Mouse (Mus musculus): ENCODE measurements around the gene Fam189a2. TPM values are rescaled to one million over a fixed set of nuclear protein-coding genes. Genes with fewer than 3 reads are reported as not detected.

Fam189a2 gene
- polyA plus RNA-seq, 1 experiment from 2014 or later = 1.2 TPM

- WGBS = 82% methylated on average over 3 of the region's 3 CpGs
- Histone ChIP-seq H3K27ac (ENCODE audit: low read depth) (no peak overlapping the region), H3K4me2 (no peak overlapping the region), H3K9ac (no peak overlapping the region), H3K36me3 (ENCODE audit: insufficient read depth) (no peaks in the 10 kb centered on the region), H3K9me3 (ENCODE audit: low read depth, low read length) (no peaks in the 10 kb centered on the region), H3K27me3 (ENCODE audit: insufficient read depth, low read length) (no peaks in the 10 kb centered on the region), H3K4me3 (ENCODE audit: low read depth, low read length) (no peak overlapping the region), H3K4me1 (ENCODE audit: insufficient read depth) (peaks cover 5% of the 10 kb centered on the region)
- ATAC-seq (ENCODE audit: insufficient read depth) = no peak
- DNase-seq = no peak
- no peak for TF ChIP-seq CTCF (IDR thresholded peaks at IDR 0.05; ENCODE audit: low read depth)
Measured at GRCm38 (mm10) chr19:24020736-24021135, 10.1 kb downstream of the Fam189a2 start.

- ATAC-seq (ENCODE audit: insufficient read depth) = no peak
- 87% methylated on average over 9 of the region's 9 CpGs for WGBS
- no peak overlapping the region for H3K4me2 ChIP-seq
- no peak overlapping the region for H3K4me3 ChIP-seq (ENCODE audit: low read depth, low read length)
- no peak for DNase-seq
- no peaks in the 10 kb centered on the region for H3K9me3 ChIP-seq (ENCODE audit: low read depth, low read length)
- no peak for TF ChIP-seq CTCF (IDR thresholded peaks at IDR 0.05; ENCODE audit: low read depth)
- H3K9ac ChIP-seq = no peak overlapping the region
- H3K27me3 ChIP-seq (ENCODE audit: insufficient read depth, low read length) = no peaks in the 10 kb centered on the region
- no peaks in the 10 kb centered on the region for H3K36me3 ChIP-seq (ENCODE audit: insufficient read depth)
- H3K4me1 ChIP-seq (ENCODE audit: insufficient read depth) = peaks cover 5% of the 10 kb centered on the region
- no peak overlapping the region for H3K27ac ChIP-seq (ENCODE audit: low read depth)
Measured at GRCm38 (mm10) chr19:24019609-24020008, 11.2 kb downstream of the Fam189a2 start.

- H3K4me1 ChIP-seq (ENCODE audit: insufficient read depth) = peaks cover 5% of the 10 kb centered on the region
- H3K27me3 ChIP-seq (ENCODE audit: insufficient read depth, low read length) = no peaks in the 10 kb centered on the region
- ATAC-seq (ENCODE audit: insufficient read depth) (no peak), DNase-seq (no peak)
- WGBS = 70% methylated on average over 3 of the region's 3 CpGs
- no peak overlapping the region for H3K4me3 ChIP-seq (ENCODE audit: low read depth, low read length)
- TF ChIP-seq CTCF (IDR thresholded peaks at IDR 0.05; ENCODE audit: low read depth) = no peak
- no peak overlapping the region for H3K9ac ChIP-seq
- H3K27ac ChIP-seq (ENCODE audit: low read depth) = no peak overlapping the region
- no peak overlapping the region for H3K4me2 ChIP-seq
- H3K9me3 ChIP-seq (ENCODE audit: low read depth, low read length) = no peaks in the 10 kb centered on the region
- no peaks in the 10 kb centered on the region for H3K36me3 ChIP-seq (ENCODE audit: insufficient read depth)
Measured at GRCm38 (mm10) chr19:24018396-24018795, 12.4 kb downstream of the Fam189a2 start.

GRCm38 (mm10) chr19:24017892-24018291, 12.9 kb downstream of the Fam189a2 start:
- no peak overlapping the region for H3K9ac ChIP-seq

GRCm38 (mm10) chr19:24017427-24017826, 13.4 kb downstream of the Fam189a2 start:
- peak overlapping the region; percentile 58; the same call in 1 of the 2 replicates for H3K27ac ChIP-seq (ENCODE audit: low read depth)
- ATAC-seq (ENCODE audit: insufficient read depth) (no peak), DNase-seq (peak; percentile 30)

More at GRCm38 (mm10) chr19:24017892-24018291, 12.9 kb downstream of the Fam189a2 start:
- DNase-seq (peak; percentile 10), ATAC-seq (ENCODE audit: insufficient read depth) (no peak)
- TF ChIP-seq CTCF (IDR thresholded peaks at IDR 0.05; ENCODE audit: low read depth) = no peak
- no peak overlapping the region for H3K4me2 ChIP-seq
- H3K27me3 ChIP-seq (ENCODE audit: insufficient read depth, low read length) = no peaks in the 10 kb centered on the region
- WGBS = 41% methylated on average over 3 of the region's 3 CpGs
- H3K27ac ChIP-seq (ENCODE audit: low read depth) = no peak overlapping the region; the same call in 1 of the 2 replicates
- peaks cover 5% of the 10 kb centered on the region for H3K4me1 ChIP-seq (ENCODE audit: insufficient read depth)
- no peak overlapping the region for H3K4me3 ChIP-seq (ENCODE audit: low read depth, low read length)
- H3K9me3 ChIP-seq (ENCODE audit: low read depth, low read length) = no peaks in the 10 kb centered on the region
- H3K36me3 ChIP-seq (ENCODE audit: insufficient read depth) = no peaks in the 10 kb centered on the region

GRCm38 (mm10) chr19:24016706-24017386, 14.0 kb downstream of the Fam189a2 start:
- peak overlapping the region; percentile 58; the same call in 1 of the 2 replicates for H3K27ac ChIP-seq (ENCODE audit: low read depth)
- H3K27me3 ChIP-seq (ENCODE audit: insufficient read depth, low read length) = no peaks in the 10 kb centered on the region
- H3K9ac ChIP-seq = no peak overlapping the region
- H3K4me3 ChIP-seq (ENCODE audit: low read depth, low read length) = no peak overlapping the region
- peaks cover 5% of the 10 kb centered on the region for H3K4me1 ChIP-seq (ENCODE audit: insufficient read depth)
- no peaks in the 10 kb centered on the region for H3K36me3 ChIP-seq (ENCODE audit: insufficient read depth)
- H3K4me2 ChIP-seq = no peak overlapping the region
- no peak for TF ChIP-seq CTCF (IDR thresholded peaks at IDR 0.05; ENCODE audit: low read depth)
- ATAC-seq (ENCODE audit: insufficient read depth) = peak; percentile 35; the same call in 1 of the 2 replicates
- peak; percentile 22 for DNase-seq
- H3K9me3 ChIP-seq (ENCODE audit: low read depth, low read length) = no peaks in the 10 kb centered on the region
- WGBS = 39% methylated on average over 3 of the region's 3 CpGs

More at GRCm38 (mm10) chr19:24017427-24017826, 13.4 kb downstream of the Fam189a2 start:
- Histone ChIP-seq H3K9me3 (ENCODE audit: low read depth, low read length) (no peaks in the 10 kb centered on the region), H3K4me3 (ENCODE audit: low read depth, low read length) (no peak overlapping the region), H3K4me2 (no peak overlapping the region), H3K4me1 (ENCODE audit: insufficient read depth) (peaks cover 5% of the 10 kb centered on the region), H3K9ac (no peak overlapping the region), H3K36me3 (ENCODE audit: insufficient read depth) (no peaks in the 10 kb centered on the region), H3K27me3 (ENCODE audit: insufficient read depth, low read length) (no peaks in the 10 kb centered on the region)
- TF ChIP-seq CTCF (IDR thresholded peaks at IDR 0.05; ENCODE audit: low read depth) = no peak
- WGBS = 22% methylated on average over 1 of the region's 1 CpGs

GRCm38 (mm10) chr19:24013241-24013640, 17.6 kb downstream of the Fam189a2 start:
- Histone ChIP-seq H3K4me3 (ENCODE audit: low read depth, low read length) (no peak overlapping the region), H3K4me1 (ENCODE audit: insufficient read depth) (peaks cover 5% of the 10 kb centered on the region), H3K9ac (no peak overlapping the region), H3K4me2 (no peak overlapping the region), H3K36me3 (ENCODE audit: insufficient read depth) (no peaks in the 10 kb centered on the region), H3K27ac (ENCODE audit: low read depth) (no peak overlapping the region), H3K27me3 (ENCODE audit: insufficient read depth, low read length) (no peaks in the 10 kb centered on the region), H3K9me3 (ENCODE audit: low read depth, low read length) (no peaks in the 10 kb centered on the region)
- WGBS = 79% methylated on average over 3 of the region's 3 CpGs
- no peak for ATAC-seq (ENCODE audit: insufficient read depth)
- no peak for TF ChIP-seq CTCF (IDR thresholded peaks at IDR 0.05; ENCODE audit: low read depth)
- DNase-seq = no peak
